Mouse (Mus musculus): Measurements from ENCODE around the gene Il22ra1. TPM values are rescaled to one million over a fixed set of nuclear protein-coding genes. Genes with fewer than 3 reads are reported as not detected.

The Il22ra1 gene
- polyA plus RNA-seq, 1 experiment: not detected

DNA sequence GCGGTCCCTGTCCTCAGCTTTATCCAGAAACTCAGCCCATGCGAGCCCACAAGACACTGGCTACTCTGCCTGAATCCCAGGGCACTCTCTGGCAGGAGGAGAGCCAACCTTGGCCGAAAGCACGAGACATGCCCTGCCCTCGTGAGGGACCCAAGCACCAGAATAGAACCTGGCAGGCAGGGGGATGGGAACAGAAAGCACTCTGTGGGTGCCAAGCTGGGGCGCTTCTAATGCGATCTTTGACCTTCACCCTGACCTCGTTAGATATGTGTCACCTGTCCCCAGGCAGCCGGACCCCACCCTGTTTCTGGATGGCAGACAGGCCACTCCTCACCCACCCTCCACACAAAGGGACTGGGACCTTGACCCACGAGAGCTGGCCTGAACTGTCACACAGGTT is 17.6 kb downstream of the Il22ra1 start:
- H3K4me1 ChIP-seq: no peaks in the 10 kb centered on the region
- peaks cover 53% of the 10 kb centered on the region for H3K27me3 ChIP-seq (replicated peaks)
- no peak overlapping the region for H3K4me3 ChIP-seq (replicated peaks)
- H3K9me3 ChIP-seq: no peaks in the 10 kb centered on the region
- no peaks in the 10 kb centered on the region for H3K36me3 ChIP-seq (replicated peaks; ENCODE audit: low read length)
- TF ChIP-seq GATA1 (IDR thresholded peaks at IDR 0.05; ENCODE audit: borderline replicate concordance, low read length): no peak
- no peak for TF ChIP-seq FLI1 (IDR thresholded peaks at IDR 0.05; ENCODE audit: low read length)

DNA sequence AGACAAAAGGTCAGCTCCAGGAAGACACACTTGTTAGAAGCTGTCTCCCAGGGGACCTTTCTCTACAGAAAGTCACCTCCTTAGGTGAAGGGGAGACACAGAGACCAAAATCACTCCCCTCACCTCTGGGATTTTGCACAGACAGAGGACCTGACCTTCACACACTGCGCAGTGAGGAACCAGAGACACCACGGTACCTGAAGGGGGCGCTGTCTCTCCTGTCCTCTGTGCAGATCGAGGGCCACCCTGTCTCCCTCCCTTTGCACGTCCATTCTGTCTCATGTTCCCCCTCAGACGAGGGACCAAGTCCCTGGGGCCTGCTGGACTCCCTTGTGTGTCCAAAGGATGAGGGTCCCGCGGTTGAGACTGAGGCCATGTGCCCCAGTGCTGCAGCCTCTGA is 22.9 kb downstream of the Il22ra1 start:
- Histone ChIP-seq H3K4me3 (replicated peaks) (no peak overlapping the region), H3K36me3 (replicated peaks; ENCODE audit: low read length) (no peaks in the 10 kb centered on the region), H3K9me3 (peaks cover 16% of the 10 kb centered on the region), H3K4me1 (no peaks in the 10 kb centered on the region), H3K27me3 (replicated peaks) (peaks cover 56% of the 10 kb centered on the region)
- TF ChIP-seq FLI1 (IDR thresholded peaks at IDR 0.05; ENCODE audit: low read length) (no peak), GATA1 (IDR thresholded peaks at IDR 0.05; ENCODE audit: borderline replicate concordance, low read length) (no peak)

DNA sequence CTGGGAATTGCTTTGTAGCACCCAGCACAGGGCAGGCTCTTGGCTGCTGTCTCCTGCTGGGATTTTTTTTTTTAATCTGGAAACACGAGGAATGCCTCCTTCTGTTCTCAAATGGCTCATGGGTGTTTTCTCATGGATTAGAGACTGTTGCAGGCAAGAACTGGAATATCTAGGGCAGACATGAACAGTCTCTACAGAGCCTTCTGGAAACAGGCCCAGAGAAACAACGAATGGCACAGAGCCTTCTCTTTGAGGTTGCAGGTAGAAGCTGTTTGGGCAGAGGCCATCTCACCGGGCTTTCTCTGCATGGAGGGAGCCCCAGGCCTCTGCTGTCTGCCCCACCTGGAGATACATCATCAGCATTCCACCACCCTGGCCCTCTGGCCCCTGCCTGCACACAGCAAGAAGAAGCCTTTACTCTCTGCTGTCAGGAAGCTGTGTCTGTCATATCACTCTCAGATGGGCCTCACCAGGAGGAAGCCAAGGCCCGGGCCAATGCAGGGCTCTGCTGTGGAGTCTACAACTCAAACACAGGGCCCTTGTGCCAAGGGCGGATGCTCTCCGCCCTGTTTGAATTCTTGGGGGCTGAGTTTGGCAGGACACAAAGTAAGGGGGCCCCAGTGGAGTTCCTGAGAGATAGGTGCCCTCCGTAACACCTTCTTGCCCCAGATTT is 24.3 kb downstream of the Il22ra1 start:
- TF ChIP-seq GATA1 (IDR thresholded peaks at IDR 0.05; ENCODE audit: borderline replicate concordance, low read length) (no peak), FLI1 (IDR thresholded peaks at IDR 0.05; ENCODE audit: low read length) (no peak)
- peaks cover 16% of the 10 kb centered on the region for H3K9me3 ChIP-seq
- no peaks in the 10 kb centered on the region for H3K36me3 ChIP-seq (replicated peaks; ENCODE audit: low read length)
- H3K27me3 ChIP-seq (replicated peaks): peaks cover 52% of the 10 kb centered on the region
- H3K4me1 ChIP-seq: no peaks in the 10 kb centered on the region
- H3K4me3 ChIP-seq (replicated peaks): no peak overlapping the region

DNA sequence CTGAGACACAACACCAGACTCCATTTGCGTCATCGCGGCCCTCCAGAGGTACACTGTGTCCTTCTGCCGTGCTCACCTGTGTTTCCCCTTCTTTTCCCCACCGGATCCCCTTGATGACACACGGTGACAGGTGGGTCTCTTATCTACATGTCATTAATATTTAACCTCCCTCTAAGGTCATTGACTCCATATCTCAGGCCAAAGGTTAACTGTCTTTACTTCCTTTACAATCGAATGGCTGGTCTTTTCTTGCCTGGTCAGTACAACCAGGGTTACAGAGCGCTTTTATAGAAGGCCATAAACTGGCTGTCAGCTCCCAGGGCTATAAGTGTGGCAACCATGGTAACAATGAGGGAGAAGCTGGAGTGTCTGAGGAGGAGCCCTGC is 24.8 kb downstream of the Il22ra1 start:
- H3K36me3 ChIP-seq (replicated peaks; ENCODE audit: low read length): no peaks in the 10 kb centered on the region
- no peak overlapping the region for H3K4me3 ChIP-seq (replicated peaks)
- no peak for TF ChIP-seq GATA1 (IDR thresholded peaks at IDR 0.05; ENCODE audit: borderline replicate concordance, low read length)
- H3K27me3 ChIP-seq (replicated peaks): peaks cover 51% of the 10 kb centered on the region
- H3K4me1 ChIP-seq: no peaks in the 10 kb centered on the region
- peaks cover 16% of the 10 kb centered on the region for H3K9me3 ChIP-seq

DNA sequence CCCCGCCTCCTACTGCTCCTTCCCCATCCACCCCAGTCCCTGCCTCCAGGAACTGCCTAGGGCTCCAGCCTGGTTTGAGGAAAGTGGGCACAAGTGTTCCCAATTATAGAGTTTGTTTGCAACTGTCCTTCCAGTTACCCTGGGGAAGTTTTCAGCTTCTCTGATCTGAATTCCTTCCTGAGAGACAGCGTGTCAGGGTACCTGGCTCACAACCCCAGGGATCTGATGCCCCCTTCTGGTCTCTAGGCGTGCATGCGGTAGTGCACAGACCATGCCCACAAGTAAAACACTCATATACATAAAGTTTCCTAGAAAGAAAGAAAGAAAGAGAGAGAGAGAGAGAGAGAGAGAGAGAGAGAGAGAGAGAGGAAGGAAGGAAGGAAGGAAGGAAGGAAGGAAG is 30.4 kb downstream of the Il22ra1 start:
- Histone ChIP-seq H3K36me3 (replicated peaks; ENCODE audit: low read length) (no peaks in the 10 kb centered on the region), H3K4me1 (peaks cover 24% of the 10 kb centered on the region), H3K27me3 (replicated peaks) (peaks cover 53% of the 10 kb centered on the region), H3K4me3 (replicated peaks) (no peak overlapping the region), H3K9me3 (peaks cover 16% of the 10 kb centered on the region)
- TF ChIP-seq GATA1 (IDR thresholded peaks at IDR 0.05; ENCODE audit: borderline replicate concordance, low read length) (no peak), FLI1 (IDR thresholded peaks at IDR 0.05; ENCODE audit: low read length) (no peak)

DNA sequence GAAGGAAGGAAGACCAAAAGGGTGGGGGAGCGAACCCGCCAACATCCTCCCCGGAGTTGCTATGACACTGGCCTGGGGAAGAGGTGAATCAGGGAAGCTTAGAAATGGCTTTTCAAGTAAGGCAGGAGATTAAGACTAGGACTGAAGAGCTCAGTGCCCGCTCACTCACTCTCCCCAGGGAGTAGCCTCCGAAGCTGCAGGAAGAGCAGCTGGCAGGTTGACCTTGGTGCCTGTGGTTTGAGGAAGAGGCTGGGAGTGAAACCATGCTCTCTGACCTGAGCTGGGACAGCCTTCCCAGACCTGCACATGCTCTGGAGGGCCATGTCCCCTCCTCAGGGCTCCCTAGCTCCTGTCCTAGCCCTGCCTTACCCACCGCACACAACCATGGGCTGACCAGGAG is 30.9 kb downstream of the Il22ra1 start:
- Histone ChIP-seq H3K9me3 (peaks cover 12% of the 10 kb centered on the region), H3K36me3 (replicated peaks; ENCODE audit: low read length) (no peaks in the 10 kb centered on the region), H3K4me3 (replicated peaks) (no peak overlapping the region), H3K4me1 (peaks cover 29% of the 10 kb centered on the region), H3K27me3 (replicated peaks) (peaks cover 55% of the 10 kb centered on the region)
- no peak for TF ChIP-seq GATA1 (IDR thresholded peaks at IDR 0.05; ENCODE audit: borderline replicate concordance, low read length)
- no peak for TF ChIP-seq FLI1 (IDR thresholded peaks at IDR 0.05; ENCODE audit: low read length)

DNA sequence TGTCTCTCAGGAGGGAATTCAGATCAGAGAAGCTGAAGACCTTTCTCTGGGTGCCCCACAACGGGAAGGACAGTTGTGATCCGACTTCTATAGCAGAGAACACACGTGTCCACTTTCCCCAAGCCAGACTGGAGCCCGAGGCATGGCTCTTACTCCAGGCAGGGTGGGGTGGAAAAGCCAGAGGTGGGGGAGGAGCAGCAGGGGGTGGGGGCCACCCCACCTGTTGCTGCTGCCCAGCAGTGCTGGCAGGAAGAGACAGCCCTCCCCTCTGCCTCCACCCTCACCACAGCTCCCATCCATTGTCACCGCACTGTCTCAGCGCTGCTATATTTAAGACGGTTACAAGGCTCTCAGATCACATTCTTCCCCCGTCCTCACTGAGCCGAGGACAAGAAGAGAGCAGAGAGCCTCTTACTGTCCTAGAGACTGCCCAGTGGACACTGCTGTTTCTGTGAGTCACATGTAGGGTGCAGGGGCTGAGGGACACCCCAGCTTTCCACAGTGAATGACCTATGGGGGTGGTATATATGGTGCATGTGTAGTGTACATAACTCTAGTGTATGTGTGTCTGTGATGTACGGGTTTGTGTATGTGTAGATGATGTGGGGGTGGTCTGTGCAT is 31.5 kb downstream of the Il22ra1 start, which contains the start of gene Myom3:
Myom3 (plus strand) TSS at position 360 of the 621 bp plus-strand sequence.
- TF ChIP-seq GATA1 (IDR thresholded peaks at IDR 0.05; ENCODE audit: borderline replicate concordance, low read length): no peak
- Histone ChIP-seq H3K4me3 (replicated peaks) (no peak within 1 kb of the TSS), H3K36me3 (replicated peaks; ENCODE audit: low read length) (no peaks in the 10 kb centered on the region), H3K4me1 (peaks cover 31% of the 10 kb centered on the region), H3K27me3 (replicated peaks) (peaks cover 58% of the 10 kb centered on the region), H3K9me3 (peaks cover 6% of the 10 kb centered on the region)

DNA sequence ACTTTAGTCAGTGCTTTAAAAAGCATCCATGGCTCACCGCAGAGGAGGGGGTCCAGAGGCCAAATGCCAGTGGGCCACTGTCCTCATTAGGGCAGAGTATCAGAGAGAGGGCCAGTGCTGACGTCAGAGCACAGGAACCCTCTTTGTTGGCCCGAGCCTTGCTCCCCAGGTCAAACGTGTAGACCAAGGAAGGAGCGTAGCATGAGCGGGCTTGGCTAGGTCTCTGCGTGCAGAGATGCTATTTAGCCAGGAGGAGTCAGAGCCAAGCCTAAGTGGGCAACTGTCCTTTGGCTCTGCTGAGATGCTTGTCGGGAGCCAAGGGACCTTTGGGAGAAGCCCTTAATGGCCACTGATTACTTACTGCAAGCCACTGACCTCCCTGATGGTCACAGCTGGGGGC is 33.1 kb downstream of the Il22ra1 start:
- no peaks in the 10 kb centered on the region for H3K9me3 ChIP-seq
- H3K4me3 ChIP-seq (replicated peaks): no peak overlapping the region
- peaks cover 68% of the 10 kb centered on the region for H3K27me3 ChIP-seq (replicated peaks)
- H3K4me1 ChIP-seq: peaks cover 31% of the 10 kb centered on the region
- H3K36me3 ChIP-seq (replicated peaks; ENCODE audit: low read length): no peaks in the 10 kb centered on the region
- no peak for TF ChIP-seq GATA1 (IDR thresholded peaks at IDR 0.05; ENCODE audit: borderline replicate concordance, low read length)
- TF ChIP-seq FLI1 (IDR thresholded peaks at IDR 0.05; ENCODE audit: low read length): no peak

DNA sequence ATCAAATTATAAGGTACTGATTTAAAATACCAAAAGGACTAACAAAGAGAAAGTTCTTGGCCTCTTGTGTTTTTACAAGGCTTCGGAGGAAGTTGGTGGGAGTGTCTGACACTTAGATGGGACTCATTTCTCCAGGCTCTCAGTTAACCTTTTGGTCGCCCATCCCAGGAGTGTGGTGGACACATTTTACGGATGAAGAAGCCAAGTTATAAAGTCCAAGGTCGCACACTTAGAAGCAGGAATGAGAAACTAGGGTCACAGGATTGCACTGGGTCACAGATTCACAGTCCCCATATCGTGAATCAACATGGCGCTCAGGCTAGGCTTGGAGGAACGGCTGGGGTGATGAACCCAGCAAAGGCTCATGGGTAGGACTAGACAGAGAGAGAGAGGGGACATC is 33.6 kb downstream of the Il22ra1 start:
- no peak overlapping the region for H3K4me3 ChIP-seq (replicated peaks)
- peaks cover 71% of the 10 kb centered on the region for H3K27me3 ChIP-seq (replicated peaks)
- no peaks in the 10 kb centered on the region for H3K36me3 ChIP-seq (replicated peaks; ENCODE audit: low read length)
- peaks cover 31% of the 10 kb centered on the region for H3K4me1 ChIP-seq
- TF ChIP-seq FLI1 (IDR thresholded peaks at IDR 0.05; ENCODE audit: low read length): no peak
- TF ChIP-seq GATA1 (IDR thresholded peaks at IDR 0.05; ENCODE audit: borderline replicate concordance, low read length): no peak
- H3K9me3 ChIP-seq: no peaks in the 10 kb centered on the region

DNA sequence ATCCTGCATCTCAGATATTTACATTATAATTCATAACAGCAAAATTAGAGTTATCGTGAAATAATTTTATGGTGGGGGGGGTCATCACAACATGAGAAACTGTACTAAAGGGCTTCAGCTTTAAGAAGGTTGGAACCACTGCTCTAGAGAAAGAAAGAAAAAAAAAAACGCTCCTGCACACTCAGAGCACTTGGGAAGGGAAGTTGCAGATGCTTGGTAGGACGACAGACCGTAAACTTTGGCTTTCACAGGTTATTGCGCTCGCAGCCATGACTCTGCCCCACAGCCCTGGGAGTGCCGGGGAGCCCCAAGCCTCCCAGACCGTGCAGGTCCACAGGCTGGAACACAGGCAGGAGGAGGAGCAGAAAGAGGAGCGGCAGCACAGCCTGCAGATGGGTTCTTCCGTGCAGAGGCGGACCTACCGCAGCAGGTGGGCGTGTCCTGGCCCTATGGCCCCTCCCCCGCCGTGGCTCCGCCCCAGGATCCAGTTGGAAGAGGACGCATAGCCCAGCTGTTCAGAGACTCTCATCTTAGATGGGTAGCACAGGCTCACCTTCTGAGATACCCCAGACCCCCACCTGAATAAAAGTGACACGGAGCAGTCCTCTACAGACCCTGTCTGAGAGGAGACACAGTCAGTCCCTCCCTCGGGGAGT is 34.4 kb downstream of the Il22ra1 start:
- H3K4me3 ChIP-seq (replicated peaks): peak overlapping the region; percentile 90
- no peaks in the 10 kb centered on the region for H3K9me3 ChIP-seq
- peaks cover 31% of the 10 kb centered on the region for H3K4me1 ChIP-seq
- TF ChIP-seq GATA1 (IDR thresholded peaks at IDR 0.05; ENCODE audit: borderline replicate concordance, low read length): no peak
- no peak for TF ChIP-seq FLI1 (IDR thresholded peaks at IDR 0.05; ENCODE audit: low read length)
- no peaks in the 10 kb centered on the region for H3K36me3 ChIP-seq (replicated peaks; ENCODE audit: low read length)
- H3K27me3 ChIP-seq (replicated peaks): peaks cover 71% of the 10 kb centered on the region

Measured in megakaryocyte, embryonic 14.5 days (primary cell).